Mouse (Mus musculus) liver, postnatal 0 days (tissue): ENCODE measurements around the gene Slit3. TPM values are rescaled to one million over a fixed set of nuclear protein-coding genes. Genes with fewer than 3 reads are reported as not detected.

Source experiments
- ATAC-seq: fragments of 200-750 bp; cut with Nextera tagmentation; 2 replicates; pipeline ENCODE4 v1.8.0; 2017; ENCODE audit warnings: mild to moderate bottlenecking, moderate library complexity
- DNase-seq: peaks from one replicate; pipeline ENCODE4 v3.0.0-alpha.2; 2016
- H3K27ac ChIP-seq: fragments of 300-500 bp; sonication (generic); 2 replicates; pipeline ENCODE4 v1.5.1; 2014; ENCODE audit warnings: antibody characterized with exemption, moderate library complexity, mild to moderate bottlenecking, low read depth
- H3K27me3 ChIP-seq: fragments of 300-500 bp; sonication (generic); 2 replicates; pipeline ENCODE4 v1.6.1; 2014; ENCODE audit warnings: low read length, control low read depth, mixed read lengths; ENCODE audit not compliant: insufficient read depth
- H3K36me3 ChIP-seq: fragments of 300-500 bp; sonication (generic); replicated peaks from 2 replicates; pipeline ENCODE4 v1.6.1; 2014; ENCODE audit warnings: mild to moderate bottlenecking, control low read depth, low read length, moderate library complexity, mixed read lengths; ENCODE audit not compliant: insufficient read depth
- H3K4me1 ChIP-seq: fragments of 300-500 bp; sonication (generic); 2 replicates; pipeline ENCODE4 v1.6.1; 2014; ENCODE audit warnings: antibody characterized with exemption, mild to moderate bottlenecking, control low read depth; ENCODE audit not compliant: insufficient read depth
- H3K4me2 ChIP-seq: fragments of 300-500 bp; sonication (generic); 2 replicates; pipeline ENCODE4 v1.6.1; 2014; ENCODE audit warnings: low read depth, mild to moderate bottlenecking, low read length, moderate library complexity, mixed read lengths
- H3K4me3 ChIP-seq: fragments of 300-500 bp; sonication (generic); 2 replicates; pipeline ENCODE4 v1.5.1; 2014; ENCODE audit warnings: low read depth, low read length
- H3K9ac ChIP-seq: fragments of 300-500 bp; sonication (generic); replicated peaks from 2 replicates; pipeline ENCODE4 v1.6.1; 2014; ENCODE audit warnings: mild to moderate bottlenecking, moderate library complexity
- H3K9me3 ChIP-seq: fragments of 300-500 bp; sonication (generic); 2 replicates; pipeline ENCODE4 v1.6.1; 2016; ENCODE audit warnings: mild to moderate bottlenecking, control low read depth, low read length, mixed read lengths
- CTCF ChIP-seq: sonication (generic); IDR thresholded peaks from 2 replicates; pipeline ENCODE4 v1.5.1; 2016; ENCODE audit warnings: antibody characterized with exemption, low read depth
- EP300 ChIP-seq: IDR thresholded peaks from 2 replicates; pipeline ENCODE4 v1.6.1; 2016; ENCODE audit warnings: antibody characterized with exemption, low read depth, mild to moderate bottlenecking
- WGBS: fragments of 180-500 bp; shearing (Covaris S2); extraction: QIAGEN DNeasy Blood & Tissue Kit; methylation state at CpG from one replicate; pipeline ENCODE4 v1.1.7; 2014; ENCODE audit not compliant: insufficient replicate concordance; 5-methylcytosine and 5-hydroxymethylcytosine counted together
- polyA plus RNA-seq: library from polyadenylated mRNA; unstranded; fragments of >200 nt; fragmentation: Nextera tagmentation; extraction: Ambion mirVana; gene quantifications from 2 replicates; pipeline ENCODE4 v1.2.1, GENCODE M21; 2015

Slit3 gene
- polyA plus RNA-seq, 1 experiment from 2014 or later = 0.20 TPM

DNA sequence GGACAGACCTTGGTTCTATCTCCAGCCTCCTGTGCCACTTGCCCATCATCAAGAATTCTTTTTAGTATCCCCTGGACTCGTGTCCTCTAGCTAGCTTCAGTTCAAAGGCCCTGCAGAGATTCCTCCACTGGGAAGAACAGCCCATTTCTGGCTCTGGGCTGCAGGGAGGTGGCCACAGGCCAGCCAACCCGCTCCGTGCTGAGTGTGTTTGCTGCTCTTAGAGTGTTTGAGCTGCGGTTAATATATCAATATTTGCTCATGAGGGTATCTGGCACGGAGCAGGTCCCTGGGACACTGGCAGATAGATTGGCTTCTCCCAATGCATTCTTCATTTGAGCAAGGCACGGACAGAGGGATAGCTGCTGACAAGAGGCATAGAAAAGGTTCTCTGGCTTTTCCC is 159.8 kb downstream of the Slit3 start:
- 57% methylated on average over 6 of the region's 6 CpGs for WGBS

GRCm38 (mm10) chr11:35282001-35282632 is 161.1 kb downstream of the Slit3 start:
- DNase-seq = no peak

More for the DNA sequence above, 159.8 kb downstream of the Slit3 start:
- no peak overlapping the region for H3K4me3 ChIP-seq
- no peaks in the 10 kb centered on the region for H3K36me3 ChIP-seq
- no peak overlapping the region for H3K4me2 ChIP-seq
- H3K27me3 ChIP-seq = no peaks in the 10 kb centered on the region
- H3K9ac ChIP-seq = no peak overlapping the region
- no peak for TF ChIP-seq EP300
- no peak for TF ChIP-seq CTCF
- peak; percentile 96 for ATAC-seq
- DNase-seq = peak; percentile 64
- H3K4me1 ChIP-seq = peaks cover 4% of the 10 kb centered on the region; the same call in 1 of the 2 replicates
- no peaks in the 10 kb centered on the region for H3K9me3 ChIP-seq
- H3K27ac ChIP-seq = no peak overlapping the region

GRCm38 (mm10) chr11:35282825-35283571 is 162.0 kb downstream of the Slit3 start:
- peaks cover 4% of the 10 kb centered on the region; the same call in 1 of the 2 replicates for H3K4me1 ChIP-seq
- ATAC-seq (no peak), DNase-seq (no peak)
- H3K9ac ChIP-seq = no peak overlapping the region
- 53% methylated on average over 12 of the region's 12 CpGs for WGBS
- H3K36me3 ChIP-seq = no peaks in the 10 kb centered on the region
- H3K27ac ChIP-seq = no peak overlapping the region
- H3K9me3 ChIP-seq = no peaks in the 10 kb centered on the region
- no peaks in the 10 kb centered on the region for H3K27me3 ChIP-seq
- no peak overlapping the region for H3K4me2 ChIP-seq
- TF ChIP-seq CTCF = no peak
- no peak for TF ChIP-seq EP300
- no peak overlapping the region for H3K4me3 ChIP-seq

More at GRCm38 (mm10) chr11:35282001-35282632, 161.1 kb downstream of the Slit3 start:
- Histone ChIP-seq H3K4me1 (peaks cover 4% of the 10 kb centered on the region; the same call in 1 of the 2 replicates), H3K9ac (no peak overlapping the region), H3K9me3 (no peaks in the 10 kb centered on the region), H3K4me3 (no peak overlapping the region), H3K27me3 (no peaks in the 10 kb centered on the region), H3K27ac (no peak overlapping the region), H3K4me2 (no peak overlapping the region), H3K36me3 (no peaks in the 10 kb centered on the region)
- 77% methylated on average over 5 of the region's 5 CpGs for WGBS
- TF ChIP-seq EP300 (no peak), CTCF (no peak)
- ATAC-seq = no peak

DNA sequence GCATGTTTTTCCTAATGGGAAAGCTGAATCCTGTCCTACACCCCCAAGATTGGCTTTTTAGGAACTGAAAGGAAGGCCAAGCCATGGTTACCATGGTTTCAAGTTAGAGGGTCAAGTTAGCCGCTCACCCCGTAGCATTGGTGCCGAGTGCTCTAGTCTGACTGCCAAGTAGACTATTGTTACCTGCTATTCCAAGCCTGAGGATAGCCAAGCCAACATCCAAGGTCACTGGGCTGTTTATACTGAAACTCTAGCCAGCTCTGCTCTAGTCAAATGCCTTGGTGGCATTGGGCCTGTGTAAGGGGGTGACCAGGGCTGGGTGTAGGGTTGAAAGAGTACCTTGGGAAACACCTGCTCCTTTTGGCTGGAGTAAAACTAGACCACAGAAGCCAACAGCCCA is 162.7 kb downstream of the Slit3 start:
- no peak for TF ChIP-seq EP300
- TF ChIP-seq CTCF = no peak
- 87% methylated on average over 3 of the region's 3 CpGs for WGBS
- peaks cover 4% of the 10 kb centered on the region; the same call in 1 of the 2 replicates for H3K4me1 ChIP-seq
- ATAC-seq = no peak
- no peak overlapping the region for H3K4me3 ChIP-seq
- H3K9me3 ChIP-seq = no peaks in the 10 kb centered on the region
- no peak overlapping the region for H3K9ac ChIP-seq
- H3K27me3 ChIP-seq = no peaks in the 10 kb centered on the region
- no peak overlapping the region for H3K27ac ChIP-seq
- DNase-seq = no peak
- H3K36me3 ChIP-seq = no peaks in the 10 kb centered on the region
- no peak overlapping the region for H3K4me2 ChIP-seq

DNA sequence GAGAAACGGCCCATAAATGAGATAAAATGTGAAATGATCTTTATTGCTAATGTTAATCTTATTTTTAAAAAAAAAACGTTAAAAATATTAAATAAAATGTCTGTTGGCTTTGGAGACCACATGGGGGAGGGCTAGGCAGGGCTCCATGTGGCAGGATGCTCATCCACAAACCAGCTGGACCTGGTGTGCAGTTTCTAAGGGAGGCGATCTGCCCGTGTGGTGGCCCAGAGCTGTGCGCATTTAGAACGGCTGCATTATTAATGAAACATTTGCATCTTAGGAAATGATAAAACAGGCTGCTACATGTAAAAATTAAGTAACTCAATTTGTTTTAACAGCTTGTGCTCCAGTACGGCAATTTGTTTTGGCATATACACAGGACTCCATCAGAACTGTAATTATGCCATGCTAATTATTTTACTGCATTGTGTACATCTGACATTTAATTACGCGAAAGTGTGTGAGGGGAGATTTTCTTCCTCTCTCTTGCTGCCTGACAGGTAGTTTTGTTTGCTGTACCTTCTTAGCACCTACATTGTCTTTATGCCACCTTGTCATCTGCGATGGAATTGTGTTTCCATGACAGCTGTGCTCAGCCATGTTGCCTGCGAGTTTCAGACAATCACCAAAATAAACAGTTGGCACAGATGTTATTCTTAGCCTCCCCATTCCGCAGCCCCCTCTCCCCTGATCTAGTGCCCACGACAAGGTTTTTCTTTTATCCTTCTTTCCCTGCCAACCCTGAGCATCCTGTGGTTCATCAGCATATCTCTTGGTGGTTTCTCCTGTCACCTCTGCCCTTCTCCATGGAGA is 165.8 kb downstream of the Slit3 start:
- no peak overlapping the region for H3K27ac ChIP-seq
- H3K4me3 ChIP-seq = no peak overlapping the region
- no peaks in the 10 kb centered on the region for H3K4me1 ChIP-seq
- H3K27me3 ChIP-seq = no peaks in the 10 kb centered on the region
- 76% methylated on average over 13 of the region's 13 CpGs for WGBS
- no peaks in the 10 kb centered on the region for H3K9me3 ChIP-seq
- H3K4me2 ChIP-seq = no peak overlapping the region
- TF ChIP-seq CTCF (no peak), EP300 (no peak)
- ATAC-seq (no peak), DNase-seq (no peak)
- no peak overlapping the region for H3K9ac ChIP-seq
- no peaks in the 10 kb centered on the region for H3K36me3 ChIP-seq

DNA sequence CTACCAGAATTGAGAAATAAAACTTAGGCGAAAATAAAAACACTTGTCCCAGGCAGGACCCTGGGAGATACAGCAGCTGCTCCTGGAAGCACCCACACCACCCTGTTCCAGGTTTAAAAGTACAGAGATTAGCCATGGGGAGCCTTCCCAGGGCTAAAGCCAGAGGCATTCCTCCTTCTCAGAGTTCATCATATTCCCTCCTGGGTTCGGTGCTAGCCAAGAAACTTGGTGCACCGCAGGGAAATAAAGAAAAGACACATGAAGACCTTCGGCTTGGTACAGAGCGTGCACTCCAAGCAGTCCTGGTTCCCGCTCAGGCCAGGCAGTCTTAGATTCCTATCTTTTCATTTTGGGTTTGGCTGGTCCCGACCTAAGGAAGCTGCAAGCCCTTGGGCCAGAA is 167.0 kb downstream of the Slit3 start:
- 85% methylated on average over 7 of the region's 7 CpGs for WGBS
- H3K4me3 ChIP-seq = no peak overlapping the region
- no peaks in the 10 kb centered on the region for H3K36me3 ChIP-seq
- no peak overlapping the region for H3K4me2 ChIP-seq
- H3K27me3 ChIP-seq = no peaks in the 10 kb centered on the region
- ATAC-seq (no peak), DNase-seq (no peak)
- no peak overlapping the region for H3K27ac ChIP-seq
- H3K9ac ChIP-seq = no peak overlapping the region
- H3K4me1 ChIP-seq = no peaks in the 10 kb centered on the region
- H3K9me3 ChIP-seq = no peaks in the 10 kb centered on the region
- TF ChIP-seq EP300 (no peak), CTCF (no peak)
